Mouse (Mus musculus): Measurements from ENCODE around the gene Gchfr. TPM values are rescaled to one million over a fixed set of nuclear protein-coding genes. Genes with fewer than 3 reads are reported as not detected.

The Gchfr gene
- polyA plus RNA-seq, 1 experiment from 2014 or later = 7.4 TPM

DNA sequence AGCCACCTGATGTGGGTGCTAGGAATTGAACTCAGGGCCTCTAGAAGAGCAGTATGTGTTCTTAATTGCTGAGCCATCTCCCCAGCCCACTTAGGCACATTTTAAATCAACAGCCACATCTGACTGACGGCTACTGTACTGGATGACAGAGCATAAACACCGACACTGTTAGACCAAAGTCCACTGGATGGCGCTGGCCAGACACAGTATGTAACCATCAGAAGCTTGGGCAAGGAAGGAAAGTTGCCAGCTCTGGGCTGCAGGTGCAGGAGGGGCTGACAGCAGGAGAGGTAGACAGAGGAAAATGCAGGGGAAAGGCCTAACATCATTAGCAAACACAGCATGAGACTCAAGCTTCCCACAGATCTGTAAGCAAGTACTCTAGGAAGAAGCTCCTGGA, 9.2 kb downstream of the Gchfr start:
- 58% methylated on average over 3 of the region's 3 CpGs for WGBS (ENCODE audit: insufficient replicate concordance)
- no peak overlapping the region for H3K27ac ChIP-seq (ENCODE audit: low read depth, low read length)
- no peak overlapping the region for H3K4me3 ChIP-seq (ENCODE audit: low read depth, low read length)
- peaks cover 27% of the 10 kb centered on the region for H3K4me1 ChIP-seq (ENCODE audit: control insufficient read depth, insufficient read depth, low read length)
- H3K4me2 ChIP-seq = no peak overlapping the region
- no peaks in the 10 kb centered on the region for H3K27me3 ChIP-seq (ENCODE audit: control insufficient read depth, insufficient read depth, low read length)
- H3K36me3 ChIP-seq (ENCODE audit: control insufficient read depth, insufficient read depth, low read length) = no peaks in the 10 kb centered on the region; the same call in 1 of the 2 replicates
- H3K9ac ChIP-seq (ENCODE audit: low read depth, low read length) = no peak overlapping the region
- no peak for ATAC-seq (replicated peaks; ENCODE audit: insufficient number of reproducible peaks, low FRiP score, low TSS enrichment)
- H3K9me3 ChIP-seq (replicated peaks; ENCODE audit: control insufficient read depth, low read length) = no peaks in the 10 kb centered on the region

- H3K27ac ChIP-seq (ENCODE audit: low read depth, low read length) = no peak overlapping the region
- H3K36me3 ChIP-seq (ENCODE audit: control insufficient read depth, insufficient read depth, low read length) = no peaks in the 10 kb centered on the region; the same call in 1 of the 2 replicates
- no peaks in the 10 kb centered on the region for H3K9me3 ChIP-seq (replicated peaks; ENCODE audit: control insufficient read depth, low read length)
- H3K9ac ChIP-seq (ENCODE audit: low read depth, low read length) = no peak overlapping the region
- H3K4me2 ChIP-seq = no peak overlapping the region
- WGBS (ENCODE audit: insufficient replicate concordance) = 84% methylated on average over 5 of the region's 5 CpGs
- H3K4me1 ChIP-seq (ENCODE audit: control insufficient read depth, insufficient read depth, low read length) = peaks cover 20% of the 10 kb centered on the region
- no peak for ATAC-seq (replicated peaks; ENCODE audit: insufficient number of reproducible peaks, low FRiP score, low TSS enrichment)
- H3K27me3 ChIP-seq (ENCODE audit: control insufficient read depth, insufficient read depth, low read length) = no peaks in the 10 kb centered on the region
- no peak overlapping the region for H3K4me3 ChIP-seq (ENCODE audit: low read depth, low read length)
These were observed 9.9 kb downstream of the Gchfr start for GRCm38 (mm10) chr2:119177384-119177939.

- H3K27ac ChIP-seq (ENCODE audit: low read depth, low read length) = no peak overlapping the region
- H3K4me2 ChIP-seq = no peak overlapping the region
- no peaks in the 10 kb centered on the region for H3K9me3 ChIP-seq (replicated peaks; ENCODE audit: control insufficient read depth, low read length)
- H3K36me3 ChIP-seq (ENCODE audit: control insufficient read depth, insufficient read depth, low read length) = peaks cover 3% of the 10 kb centered on the region; the same call in 1 of the 2 replicates
- no peak overlapping the region for H3K4me3 ChIP-seq (ENCODE audit: low read depth, low read length)
- ATAC-seq (replicated peaks; ENCODE audit: insufficient number of reproducible peaks, low FRiP score, low TSS enrichment) = no peak
- 83% methylated on average over 7 of the region's 7 CpGs for WGBS (ENCODE audit: insufficient replicate concordance)
- no peaks in the 10 kb centered on the region for H3K4me1 ChIP-seq (ENCODE audit: control insufficient read depth, insufficient read depth, low read length)
- no peak overlapping the region for H3K9ac ChIP-seq (ENCODE audit: low read depth, low read length)
- no peaks in the 10 kb centered on the region for H3K27me3 ChIP-seq (ENCODE audit: control insufficient read depth, insufficient read depth, low read length)
These were observed 15.3 kb downstream of the Gchfr start for GRCm38 (mm10) chr2:119182914-119183313.

GRCm38 (mm10) chr2:119189029-119189710, 21.6 kb downstream of the Gchfr start:
- Histone ChIP-seq H3K4me1 (ENCODE audit: control insufficient read depth, insufficient read depth, low read length) (no peaks in the 10 kb centered on the region), H3K27ac (ENCODE audit: low read depth, low read length) (no peak overlapping the region), H3K9ac (ENCODE audit: low read depth, low read length) (no peak overlapping the region), H3K4me2 (peak overlapping the region; percentile 85), H3K36me3 (ENCODE audit: control insufficient read depth, insufficient read depth, low read length) (0 out of 2 replicates have a peak, but pooled peaks cover 3% of the 10 kb centered on the region), H3K27me3 (ENCODE audit: control insufficient read depth, insufficient read depth, low read length) (no peaks in the 10 kb centered on the region), H3K9me3 (replicated peaks; ENCODE audit: control insufficient read depth, low read length) (no peaks in the 10 kb centered on the region), H3K4me3 (ENCODE audit: low read depth, low read length) (peak overlapping the region; percentile 25)
- 6% methylated on average over 15 of the region's 15 CpGs for WGBS (ENCODE audit: insufficient replicate concordance)
- ATAC-seq (replicated peaks; ENCODE audit: insufficient number of reproducible peaks, low FRiP score, low TSS enrichment) = peak; percentile 61; the same call in 1 of the 2 replicates

DNA sequence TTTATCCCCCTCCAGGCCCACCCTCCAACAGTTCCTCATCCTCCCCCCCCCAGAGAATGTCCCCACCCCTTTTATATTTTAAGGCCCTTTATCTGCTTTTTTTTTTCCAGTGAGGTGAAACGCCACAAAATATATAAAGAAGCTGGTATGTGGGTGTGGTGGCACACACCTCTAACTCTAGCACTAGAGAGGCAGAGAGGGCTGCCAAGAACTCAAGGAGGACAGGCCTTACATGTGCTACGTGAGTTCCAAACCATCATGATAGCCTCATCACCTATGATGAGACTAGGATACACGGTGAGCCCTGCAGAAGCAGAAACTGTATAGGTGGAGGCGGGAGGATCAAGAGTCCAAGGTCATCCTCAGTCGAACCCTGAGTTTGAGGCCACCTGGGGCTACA, 23.4 kb downstream of the Gchfr start:
- H3K27ac ChIP-seq (ENCODE audit: low read depth, low read length) = no peak overlapping the region
- H3K4me3 ChIP-seq (ENCODE audit: low read depth, low read length) = no peak overlapping the region
- H3K9me3 ChIP-seq (replicated peaks; ENCODE audit: control insufficient read depth, low read length) = no peaks in the 10 kb centered on the region
- 79% methylated on average over 5 of the region's 5 CpGs for WGBS (ENCODE audit: insufficient replicate concordance)
- no peaks in the 10 kb centered on the region for H3K4me1 ChIP-seq (ENCODE audit: control insufficient read depth, insufficient read depth, low read length)
- H3K4me2 ChIP-seq = no peak overlapping the region
- H3K27me3 ChIP-seq (ENCODE audit: control insufficient read depth, insufficient read depth, low read length) = no peaks in the 10 kb centered on the region
- H3K9ac ChIP-seq (ENCODE audit: low read depth, low read length) = no peak overlapping the region
- ATAC-seq (replicated peaks; ENCODE audit: insufficient number of reproducible peaks, low FRiP score, low TSS enrichment) = no peak
- H3K36me3 ChIP-seq (ENCODE audit: control insufficient read depth, insufficient read depth, low read length) = no peaks in the 10 kb centered on the region

DNA sequence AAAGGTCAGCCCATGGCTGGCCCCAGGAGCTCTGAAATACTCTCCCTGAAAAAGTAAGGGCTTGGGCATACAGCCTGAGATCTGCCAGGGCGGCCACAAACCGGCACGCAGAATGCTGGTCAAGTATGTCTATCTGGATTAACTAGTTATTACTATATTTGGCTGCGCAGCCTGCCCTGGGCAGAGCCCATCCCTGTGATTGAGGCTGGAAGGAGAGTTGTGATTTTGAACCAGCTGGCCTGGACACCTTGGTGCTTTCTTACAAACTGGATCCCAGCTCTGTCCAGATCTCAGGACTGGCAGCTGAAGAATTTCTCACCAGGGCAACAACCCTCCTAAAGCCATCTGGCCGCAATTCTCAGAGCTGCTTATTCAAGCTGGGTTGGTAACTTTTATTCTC, 26.6 kb downstream of the Gchfr start:
- Histone ChIP-seq H3K36me3 (ENCODE audit: control insufficient read depth, insufficient read depth, low read length) (no peaks in the 10 kb centered on the region), H3K4me2 (no peak overlapping the region), H3K27ac (ENCODE audit: low read depth, low read length) (no peak overlapping the region), H3K9me3 (replicated peaks; ENCODE audit: control insufficient read depth, low read length) (no peaks in the 10 kb centered on the region), H3K27me3 (ENCODE audit: control insufficient read depth, insufficient read depth, low read length) (no peaks in the 10 kb centered on the region), H3K4me3 (ENCODE audit: low read depth, low read length) (no peak overlapping the region), H3K4me1 (ENCODE audit: control insufficient read depth, insufficient read depth, low read length) (peaks cover 8% of the 10 kb centered on the region; the same call in 1 of the 2 replicates), H3K9ac (ENCODE audit: low read depth, low read length) (no peak overlapping the region)
- ATAC-seq (replicated peaks; ENCODE audit: insufficient number of reproducible peaks, low FRiP score, low TSS enrichment) = no peak
- WGBS (ENCODE audit: insufficient replicate concordance) = 84% methylated on average over 5 of the region's 5 CpGs

DNA sequence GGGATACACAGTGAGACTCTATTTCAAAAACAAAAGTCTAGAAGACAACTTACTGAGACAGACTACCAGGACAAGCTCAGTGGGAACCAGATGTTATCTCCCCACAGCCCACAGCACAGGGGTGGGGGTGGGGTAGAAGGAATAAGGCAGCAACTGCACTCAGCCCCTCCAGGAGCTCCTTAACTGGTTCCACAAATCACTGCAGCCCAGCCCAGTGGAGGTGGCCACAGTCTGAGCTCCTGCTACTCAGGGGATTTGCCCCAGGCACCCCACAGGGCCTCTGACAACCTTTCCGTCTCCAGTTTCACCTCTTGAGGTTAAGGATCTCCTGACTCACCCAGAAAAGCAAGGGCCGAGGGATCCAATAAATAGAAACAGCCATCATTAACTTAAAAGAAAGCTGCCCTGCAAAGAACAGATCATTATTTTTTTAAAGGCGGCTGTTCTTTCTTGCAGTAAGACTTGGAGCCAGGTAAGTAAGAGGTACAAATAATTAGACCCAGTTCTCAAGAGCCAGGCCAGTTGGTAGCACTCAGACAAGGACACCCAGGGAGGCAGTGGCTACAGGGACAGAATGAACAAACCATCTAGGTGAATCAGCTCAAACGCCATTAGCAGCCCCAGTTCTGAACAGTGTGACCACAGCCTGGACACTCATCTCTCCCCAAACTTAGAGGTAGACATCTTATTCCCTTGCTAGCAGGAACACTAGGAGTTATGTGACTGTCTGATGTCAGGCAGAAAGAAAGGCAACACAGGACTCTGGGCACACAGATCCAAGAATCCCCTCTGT, 28.9 kb downstream of the Gchfr start:
- Histone ChIP-seq H3K9ac (ENCODE audit: low read depth, low read length) (no peak overlapping the region), H3K4me2 (no peak overlapping the region), H3K9me3 (replicated peaks; ENCODE audit: control insufficient read depth, low read length) (no peaks in the 10 kb centered on the region), H3K4me3 (ENCODE audit: low read depth, low read length) (no peak overlapping the region), H3K27me3 (ENCODE audit: control insufficient read depth, insufficient read depth, low read length) (no peaks in the 10 kb centered on the region), H3K36me3 (ENCODE audit: control insufficient read depth, insufficient read depth, low read length) (no peaks in the 10 kb centered on the region), H3K4me1 (ENCODE audit: control insufficient read depth, insufficient read depth, low read length) (peaks cover 8% of the 10 kb centered on the region; the same call in 1 of the 2 replicates), H3K27ac (ENCODE audit: low read depth, low read length) (no peak overlapping the region)
- ATAC-seq (replicated peaks; ENCODE audit: insufficient number of reproducible peaks, low FRiP score, low TSS enrichment) = no peak
- 23% methylated on average over 4 of the region's 4 CpGs for WGBS (ENCODE audit: insufficient replicate concordance)

DNA sequence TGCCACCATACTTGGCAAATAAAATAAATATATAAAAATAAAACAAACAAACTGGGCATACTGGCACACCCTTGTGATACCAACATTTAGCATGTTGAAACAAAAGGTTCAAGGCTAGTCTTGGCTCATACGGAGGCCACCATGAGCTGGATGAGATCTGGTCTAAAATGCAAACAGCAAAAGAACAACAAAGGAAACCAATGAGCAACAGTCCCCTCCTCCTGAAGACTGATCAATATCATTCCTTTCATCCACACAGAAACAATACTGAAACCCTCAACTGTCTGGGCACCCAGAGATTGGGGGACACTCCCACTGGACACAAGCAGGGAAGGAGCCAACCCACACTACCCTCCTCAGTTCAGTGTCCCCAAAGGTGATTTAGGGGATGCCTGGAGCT, 29.9 kb downstream of the Gchfr start:
- no peak for ATAC-seq (replicated peaks; ENCODE audit: insufficient number of reproducible peaks, low FRiP score, low TSS enrichment)
- Histone ChIP-seq H3K27ac (ENCODE audit: low read depth, low read length) (no peak overlapping the region), H3K4me2 (no peak overlapping the region), H3K9ac (ENCODE audit: low read depth, low read length) (no peak overlapping the region), H3K27me3 (ENCODE audit: control insufficient read depth, insufficient read depth, low read length) (no peaks in the 10 kb centered on the region), H3K9me3 (replicated peaks; ENCODE audit: control insufficient read depth, low read length) (no peaks in the 10 kb centered on the region), H3K36me3 (ENCODE audit: control insufficient read depth, insufficient read depth, low read length) (no peaks in the 10 kb centered on the region), H3K4me1 (ENCODE audit: control insufficient read depth, insufficient read depth, low read length) (peaks cover 8% of the 10 kb centered on the region; the same call in 1 of the 2 replicates), H3K4me3 (ENCODE audit: low read depth, low read length) (no peak overlapping the region)
- 61% methylated on average over 1 of the region's 1 CpGs for whole genome bisulfite sequencing (ENCODE audit: insufficient replicate concordance)

All from heart, embryonic 11.5 days (tissue).